Mouse (Mus musculus): ENCODE data around the gene Eid2b.
A peak's percentile ranks its signal among the peaks of the same experiment; 100 is the strongest.

- TF ChIP-seq CTCF (IDR thresholded peaks at IDR 0.05; ENCODE audit: low read depth) (peak; percentile 36; the same call in 1 of the 2 replicates), EP300 (IDR thresholded peaks at IDR 0.05; ENCODE audit: low read depth) (peak; percentile 50; the same call in 1 of the 2 replicates)
Measured at GRCm38 (mm10) chr7:28311926-28312543, 34.5 kb downstream of the Eid2b start, which contains the start of gene Timm50.

Data from liver, embryonic 14.5 days (tissue).